Mouse (Mus musculus): ENCODE data around the gene Bfsp1.

DNA sequence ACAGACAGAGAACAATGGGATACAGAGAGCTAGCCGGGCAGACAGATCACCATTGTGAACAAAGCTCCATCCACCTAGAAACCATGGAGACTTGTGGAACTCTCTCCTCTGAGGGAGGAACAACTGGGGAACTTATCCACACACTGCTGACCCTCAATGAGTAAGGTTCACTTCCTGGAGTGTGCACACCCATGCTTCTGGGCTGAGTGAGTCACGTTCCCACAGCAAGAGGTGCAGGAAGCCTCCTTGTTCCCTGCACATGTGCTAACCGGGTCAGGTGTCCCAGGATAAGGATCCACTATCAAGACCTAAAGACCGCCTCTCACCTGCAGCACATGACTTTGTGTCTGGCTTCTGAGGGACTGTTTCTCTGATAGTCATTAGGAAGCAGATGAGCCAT lies 9.5 kb downstream of the Bfsp1 start:
- TF ChIP-seq CTCF (IDR thresholded peaks at IDR 0.05; ENCODE audit: control insufficient read depth, insufficient read depth, low read length) (no peak), POLR2A (IDR thresholded peaks at IDR 0.05; ENCODE audit: borderline replicate concordance, control insufficient read depth, low read depth, low read length) (no peak)

Data from bone marrow, adult 2 months (tissue).